Mouse (Mus musculus) kidney, adult 2 months (tissue): ENCODE measurements around the gene Pced1b.

Source experiments
- CTCF ChIP-seq: fragments of 200-500 bp; conservative IDR thresholded peaks from 2 replicates; pipeline ENCODE4 v1.5.1; 2011; ENCODE audit warnings: low read depth, mild to moderate bottlenecking, control low read depth, low read length, moderate library complexity, mixed read lengths; ENCODE audit not compliant: insufficient read depth, insufficient read length
- POLR2A ChIP-seq: fragments of 200-500 bp; IDR thresholded peaks from one replicate; pipeline ENCODE4 v1.6.1; 2011; ENCODE audit warnings: low read depth, low read length, control low read depth

- TF ChIP-seq CTCF (no peak), POLR2A (no peak)
Measured at GRCm38 (mm10) chr15:97323466-97323865, 76.6 kb downstream of the Pced1b start.
